ENCODE assay signal across 27 mouse cellular contexts in the genomic region with DNA sequence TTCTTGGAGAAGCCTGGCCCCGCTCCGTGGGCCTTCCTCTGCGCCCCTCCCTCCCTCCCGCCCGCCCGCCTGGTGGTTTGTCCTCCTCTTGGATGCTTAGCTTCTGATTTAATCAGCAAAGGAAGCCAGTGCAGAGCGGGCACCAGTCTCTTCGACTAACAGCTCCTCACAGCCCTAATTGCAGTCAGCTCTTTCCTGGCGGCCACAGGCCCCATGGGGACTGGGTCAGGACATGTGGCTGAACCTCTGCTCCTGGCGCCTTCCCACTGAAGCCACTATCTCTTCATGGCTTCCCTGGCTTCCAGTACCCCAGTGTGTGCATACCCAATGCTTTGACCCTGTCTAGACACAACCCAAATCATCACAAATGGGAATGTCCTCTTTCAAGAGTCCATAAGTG. TPM values are rescaled to one million over a fixed set of nuclear protein-coding genes. Genes with fewer than 3 reads are reported as not detected.
DNase-seq lines count a peak whose midpoint lies in the region; ATAC-seq lines count a peak whose summit lies in the region.
"Had no signal": no experiment of that assay in that cellular context is flagged by ENCODE, and none has a peak within 500 bp of the region (broad histone marks: within the 10 kb centered on the region; RNA-seq: fewer than 3 reads in every experiment).

No protein-coding gene starts in this region.

- peak; percentile 50 for DNase-seq in adrenal gland, postnatal 10 days
- DNase-seq in adrenal gland, postnatal 25 days: no peak
- DNase-seq in lung, postnatal 10 days: no peak
- DNase-seq: B cell, adult 2 months; cerebellum, adult 8-10 months; cerebellum, postnatal 10 days; cerebellum, postnatal 36 days; embryo, embryonic 11 days; gastrocnemius, postnatal 25 days; heart, adult 2 months; kidney, adult 18-20 months; kidney, adult 9 months had no signal

- no peak overlapping the region for H3K27ac ChIP-seq in heart, embryonic 13.5 days (replicated peaks)
- H3K27ac ChIP-seq in heart, embryonic 11.5 days (ENCODE audit: low read depth, low read length): no peak overlapping the region
- H3K27ac ChIP-seq in intestine, embryonic 16.5 days (ENCODE audit: low read length): no peak overlapping the region; the same call in 1 of the 2 replicates
- H3K27ac ChIP-seq in intestine, embryonic 15.5 days: no peak overlapping the region
- H3K27ac ChIP-seq: embryonic facial prominence, embryonic 10.5 days; embryonic facial prominence, embryonic 13.5 days; forebrain, embryonic 12.5 days; forebrain, embryonic 15.5 days; hindbrain, embryonic 15.5 days had no signal

- peak overlapping the region; percentile 17; the same call in 1 of the 2 replicates for H3K9ac ChIP-seq in heart, embryonic 13.5 days
- H3K9ac ChIP-seq in heart, embryonic 11.5 days (ENCODE audit: low read depth, low read length): no peak overlapping the region
- 0 out of 2 replicates have a peak overlapping the region, but pooled peaks have one; percentile 11 for H3K9ac ChIP-seq in intestine, embryonic 16.5 days (ENCODE audit: low read depth, low read length)
- no peak overlapping the region for H3K9ac ChIP-seq in intestine, embryonic 15.5 days
- H3K9ac ChIP-seq: embryonic facial prominence, embryonic 13.5 days; forebrain, embryonic 12.5 days; forebrain, embryonic 15.5 days; heart, embryonic 12.5 days; hindbrain, embryonic 12.5 days; hindbrain, embryonic 15.5 days had no signal

- 71% methylated on average over 10 of the region's 10 CpGs for WGBS in heart, embryonic 13.5 days
- WGBS in heart, embryonic 11.5 days (ENCODE audit: insufficient replicate concordance): 78% methylated on average over 10 of the region's 10 CpGs
- WGBS in intestine, embryonic 16.5 days: 87% methylated on average over 10 of the region's 10 CpGs
- WGBS in intestine, embryonic 15.5 days: 75% methylated on average over 10 of the region's 10 CpGs

- no peak overlapping the region for H3K4me2 ChIP-seq in heart, embryonic 13.5 days
- no peak overlapping the region for H3K4me2 ChIP-seq in heart, embryonic 11.5 days
- no peak overlapping the region for H3K4me2 ChIP-seq in intestine, embryonic 16.5 days (ENCODE audit: low read depth, low read length)
- no peak overlapping the region for H3K4me2 ChIP-seq in intestine, embryonic 15.5 days (replicated peaks)
- H3K4me2 ChIP-seq: embryonic facial prominence, embryonic 13.5 days; forebrain, embryonic 12.5 days; forebrain, embryonic 15.5 days; heart, embryonic 12.5 days; hindbrain, embryonic 12.5 days; hindbrain, embryonic 15.5 days had no signal

- ATAC-seq in heart, embryonic 13.5 days (ENCODE audit: extremely low read depth, insufficient number of reproducible peaks, low FRiP score, low TSS enrichment): no peak
- ATAC-seq in heart, embryonic 11.5 days (replicated peaks; ENCODE audit: insufficient number of reproducible peaks, low FRiP score, low TSS enrichment): no peak
- ATAC-seq in intestine, embryonic 16.5 days: no peak
- no peak for ATAC-seq in intestine, embryonic 15.5 days
- ATAC-seq: activated CD4-positive, CD25-positive, alpha-beta regulatory T cell, adult 4 months; forebrain, embryonic 15.5 days had no signal

- no peaks in the 10 kb centered on the region for H3K27me3 ChIP-seq in heart, embryonic 13.5 days (replicated peaks)
- H3K27me3 ChIP-seq in heart, embryonic 11.5 days (ENCODE audit: control insufficient read depth, insufficient read depth, low read length): no peaks in the 10 kb centered on the region
- no peaks in the 10 kb centered on the region for H3K27me3 ChIP-seq in intestine, embryonic 16.5 days (replicated peaks; ENCODE audit: control insufficient read depth, insufficient read depth, low read length)
- no peaks in the 10 kb centered on the region for H3K27me3 ChIP-seq in intestine, embryonic 15.5 days (replicated peaks)
- H3K27me3 ChIP-seq: CH12.LX; embryonic facial prominence, embryonic 13.5 days; forebrain, embryonic 12.5 days; forebrain, embryonic 15.5 days; heart, embryonic 12.5 days; hindbrain, embryonic 12.5 days; hindbrain, embryonic 15.5 days had no signal

- H3K36me3 ChIP-seq in heart, embryonic 13.5 days: peaks cover 76% of the 10 kb centered on the region
- H3K36me3 ChIP-seq in heart, embryonic 11.5 days (ENCODE audit: control insufficient read depth, insufficient read depth, low read length): peaks cover 20% of the 10 kb centered on the region
- H3K36me3 ChIP-seq in intestine, embryonic 16.5 days (ENCODE audit: control insufficient read depth, insufficient read depth, low read length): peaks cover 51% of the 10 kb centered on the region
- H3K36me3 ChIP-seq in intestine, embryonic 15.5 days: peaks cover 64% of the 10 kb centered on the region
- H3K36me3 ChIP-seq: forebrain, embryonic 15.5 days; hindbrain, embryonic 15.5 days had no signal

- H3K4me3 ChIP-seq in heart, embryonic 13.5 days: no peak overlapping the region
- no peak overlapping the region for H3K4me3 ChIP-seq in heart, embryonic 11.5 days (ENCODE audit: low read depth, low read length)
- no peak overlapping the region for H3K4me3 ChIP-seq in intestine, embryonic 16.5 days (ENCODE audit: low read length)
- H3K4me3 ChIP-seq in intestine, embryonic 15.5 days (replicated peaks): no peak overlapping the region
- H3K4me3 ChIP-seq: embryonic facial prominence, embryonic 13.5 days; erythroblast, embryonic 14.5 days; forebrain, embryonic 12.5 days; forebrain, embryonic 15.5 days; heart, adult 2 months; heart, embryonic 12.5 days; hindbrain, embryonic 12.5 days; hindbrain, embryonic 15.5 days had no signal

- H3K4me1 ChIP-seq in heart, embryonic 13.5 days: peaks cover 37% of the 10 kb centered on the region
- H3K4me1 ChIP-seq in heart, embryonic 11.5 days (ENCODE audit: control insufficient read depth, insufficient read depth, low read length): peaks cover 26% of the 10 kb centered on the region
- peaks cover 28% of the 10 kb centered on the region for H3K4me1 ChIP-seq in intestine, embryonic 16.5 days (ENCODE audit: control insufficient read depth, insufficient read depth, low read length)
- H3K4me1 ChIP-seq in intestine, embryonic 15.5 days (replicated peaks): peaks cover 20% of the 10 kb centered on the region

- no peaks in the 10 kb centered on the region for H3K9me3 ChIP-seq in heart, embryonic 13.5 days
- no peaks in the 10 kb centered on the region for H3K9me3 ChIP-seq in heart, embryonic 11.5 days (replicated peaks; ENCODE audit: control insufficient read depth, low read length)
- H3K9me3 ChIP-seq in intestine, embryonic 16.5 days (ENCODE audit: control insufficient read depth, low read length): no peaks in the 10 kb centered on the region
- no peaks in the 10 kb centered on the region for H3K9me3 ChIP-seq in intestine, embryonic 15.5 days
- H3K9me3 ChIP-seq: embryonic facial prominence, embryonic 10.5 days; embryonic facial prominence, embryonic 13.5 days; forebrain, embryonic 12.5 days; forebrain, embryonic 15.5 days; heart, embryonic 12.5 days; hindbrain, embryonic 12.5 days; hindbrain, embryonic 15.5 days had no signal

RNA-seq across cellular contexts. Expression of gene Gpr137, which starts 14.2 kb away (rescaled TPM):
- 10 to 100 TPM; 33.8 to 42.3 TPM for total RNA-seq in adrenal gland, postnatal 10 days (2021)
- total RNA-seq in adrenal gland, postnatal 25 days (2021): 48.7 and 54.8 TPM in 2 replicates
- polyA plus RNA-seq in heart, embryonic 13.5 days (2015; fragmentation: Nextera tagmentation; extraction: Ambion mirVana): 18.6 and 19.6 TPM in 2 replicates
- polyA plus RNA-seq in heart, embryonic 11.5 days (2014; fragmentation: Nextera tagmentation; extraction: Ambion mirVana): 22.4 and 23.7 TPM in 2 replicates
- polyA plus RNA-seq in intestine, embryonic 16.5 days (2015; fragmentation: Nextera tagmentation; extraction: Ambion mirVana): 20.6 and 21.1 TPM in 2 replicates
- 20.4 and 25.5 TPM in 2 replicates for polyA plus RNA-seq in intestine, embryonic 15.5 days (2015; fragmentation: Nextera tagmentation; extraction: Ambion mirVana)

RNA-seq across cellular contexts. Expression of gene Bad, which starts 14.8 kb away (rescaled TPM):
- total RNA-seq in adrenal gland, postnatal 10 days (2021): 10 to 100 TPM; 42.0 to 51.8 TPM
- total RNA-seq in adrenal gland, postnatal 25 days (2021): 44.1 and 53.7 TPM in 2 replicates
- polyA plus RNA-seq in heart, embryonic 13.5 days (2015; fragmentation: Nextera tagmentation; extraction: Ambion mirVana): 56.9 and 59.8 TPM in 2 replicates
- polyA plus RNA-seq in heart, embryonic 11.5 days (2014; fragmentation: Nextera tagmentation; extraction: Ambion mirVana): 54.9 and 55.7 TPM in 2 replicates
- 77.7 and 80.5 TPM in 2 replicates for polyA plus RNA-seq in intestine, embryonic 16.5 days (2015; fragmentation: Nextera tagmentation; extraction: Ambion mirVana)
- polyA plus RNA-seq in intestine, embryonic 15.5 days (2015; fragmentation: Nextera tagmentation; extraction: Ambion mirVana): 70.0 and 72.4 TPM in 2 replicates

RNA-seq across cellular contexts. Expression of gene Ppp1r14b, which starts 18.3 kb away (rescaled TPM):
- total RNA-seq in adrenal gland, postnatal 10 days (2021): 100 to 1,000 TPM; 289 to 333 TPM
- 140 and 178 TPM in 2 replicates for total RNA-seq in adrenal gland, postnatal 25 days (2021)
- polyA plus RNA-seq in heart, embryonic 13.5 days (2015; fragmentation: Nextera tagmentation; extraction: Ambion mirVana): 82.3 and 117 TPM in 2 replicates
- polyA plus RNA-seq in heart, embryonic 11.5 days (2014; fragmentation: Nextera tagmentation; extraction: Ambion mirVana): 162 and 177 TPM in 2 replicates
- 57.9 and 58.2 TPM in 2 replicates for polyA plus RNA-seq in intestine, embryonic 16.5 days (2015; fragmentation: Nextera tagmentation; extraction: Ambion mirVana)
- 177 and 188 TPM in 2 replicates for polyA plus RNA-seq in intestine, embryonic 15.5 days (2015; fragmentation: Nextera tagmentation; extraction: Ambion mirVana)

RNA-seq across cellular contexts. Expression of gene Plcb3, which starts 19.8 kb away (rescaled TPM):
- total RNA-seq in adrenal gland, postnatal 10 days (2021): 10 to 100 TPM; 45.7 to 63.5 TPM
- 49.1 and 59.8 TPM in 2 replicates for total RNA-seq in adrenal gland, postnatal 25 days (2021)
- polyA plus RNA-seq in heart, embryonic 13.5 days (2015; fragmentation: Nextera tagmentation; extraction: Ambion mirVana): 18.1 and 18.6 TPM in 2 replicates
- 17.2 and 20.1 TPM in 2 replicates for polyA plus RNA-seq in heart, embryonic 11.5 days (2014; fragmentation: Nextera tagmentation; extraction: Ambion mirVana)
- polyA plus RNA-seq in intestine, embryonic 16.5 days (2015; fragmentation: Nextera tagmentation; extraction: Ambion mirVana): 198 and 222 TPM in 2 replicates
- 187 and 198 TPM in 2 replicates for polyA plus RNA-seq in intestine, embryonic 15.5 days (2015; fragmentation: Nextera tagmentation; extraction: Ambion mirVana)

RNA-seq across cellular contexts. Expression of gene Kcnk4, which starts 22.1 kb away (rescaled TPM):
- under 1 TPM; 0.30 to 0.73 TPM for total RNA-seq in adrenal gland, postnatal 10 days (2021)
- 0.12 TPM in 1 of 2 replicates, not detected in the other for total RNA-seq in adrenal gland, postnatal 25 days (2021)
- 0.18 and 0.44 TPM in 2 replicates for polyA plus RNA-seq in heart, embryonic 13.5 days (2015; fragmentation: Nextera tagmentation; extraction: Ambion mirVana)
- polyA plus RNA-seq in heart, embryonic 11.5 days (2014; fragmentation: Nextera tagmentation; extraction: Ambion mirVana): 0.17 and 0.46 TPM in 2 replicates
- 0.45 and 0.48 TPM in 2 replicates for polyA plus RNA-seq in intestine, embryonic 16.5 days (2015; fragmentation: Nextera tagmentation; extraction: Ambion mirVana)
- polyA plus RNA-seq in intestine, embryonic 15.5 days (2015; fragmentation: Nextera tagmentation; extraction: Ambion mirVana): 0.29 and 0.40 TPM in 2 replicates
- total RNA-seq: gastrocnemius, adult 8-10 months; gastrocnemius, postnatal 25 days; heart, adult 2 months had no signal
- polyA plus RNA-seq: activated CD4-positive, CD25-positive, alpha-beta regulatory T cell, adult 4 months; embryonic facial prominence, embryonic 10.5 days; erythroblast, embryonic 14.5 days; forebrain, embryonic 12.5 days had no signal

Comparison
In these comparisons a context has a peak if more than half of its experiments do, and no peak if none do; other contexts are left out.
1. H3K9ac ChIP-seq: peak in heart, embryonic 13.5 days (single experiment) and intestine, embryonic 16.5 days (single experiment); none in heart, embryonic 11.5 days (single experiment) and intestine, embryonic 15.5 days (single experiment).